ENCODE assay signal across 12 mouse cellular contexts in the genomic region with DNA sequence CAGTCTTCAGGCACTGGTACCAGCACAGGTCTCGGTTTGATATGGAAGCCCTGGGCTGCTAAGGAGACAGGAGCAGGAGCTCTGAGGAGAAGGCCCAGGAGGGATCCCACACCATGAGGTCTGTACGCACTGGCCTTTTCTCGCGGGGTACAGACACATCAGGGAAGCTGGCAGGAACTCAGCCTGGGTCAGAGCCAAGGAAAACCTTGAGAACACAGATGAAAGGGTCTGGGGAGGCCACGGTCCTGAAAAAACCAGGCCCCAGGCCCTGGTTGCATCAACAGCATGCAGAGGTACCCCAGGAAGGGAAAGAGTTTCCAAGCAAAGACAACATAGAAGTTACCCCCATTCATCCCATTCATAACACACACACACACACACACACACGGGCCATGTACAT.
DNase-seq lines count a peak whose midpoint lies in the region; ATAC-seq and TF ChIP-seq lines count a peak whose summit lies in the region.
"Had no signal": no experiment of that assay in that cellular context is flagged by ENCODE, and none has a peak within 500 bp of the region (broad histone marks: within the 10 kb centered on the region; RNA-seq: fewer than 3 reads in every experiment).

No protein-coding gene starts in this region.

- no peaks in the 10 kb centered on the region for H3K79me2 ChIP-seq in heart, adult 2 months (replicated peaks; ENCODE audit: control insufficient read depth, insufficient read depth, low read length)

- peak overlapping the region; percentile 82 for H3K27ac ChIP-seq in heart, embryonic 13.5 days (replicated peaks)
- H3K27ac ChIP-seq in heart, adult 2 months: no peak overlapping the region
- no peak overlapping the region for H3K27ac ChIP-seq in stomach, embryonic 16.5 days (ENCODE audit: low read length)
- no peak overlapping the region for H3K27ac ChIP-seq in stomach, postnatal 0 days (replicated peaks)
- H3K27ac ChIP-seq in heart, embryonic 15.5 days: peak overlapping the region; percentile 59
- H3K27ac ChIP-seq in neural tube, embryonic 13.5 days (replicated peaks): peak overlapping the region; percentile 30
- no peak overlapping the region for H3K27ac ChIP-seq in liver, embryonic 12.5 days
- H3K27ac ChIP-seq: left cerebral cortex, adult 2 months had no signal

- TF ChIP-seq POLR2A in heart, adult 2 months (IDR thresholded peaks at IDR 0.05; ENCODE audit: insufficient read depth, low read depth, low read length): no peak

- H3K9ac ChIP-seq in heart, embryonic 13.5 days: peak overlapping the region; percentile 68
- H3K9ac ChIP-seq in heart, adult 2 months (ENCODE audit: low read depth, low read length): no peak overlapping the region
- H3K9ac ChIP-seq in stomach, embryonic 16.5 days (ENCODE audit: low read length): no peak overlapping the region; the same call in 1 of the 2 replicates
- H3K9ac ChIP-seq in stomach, postnatal 0 days (ENCODE audit: low read length): no peak overlapping the region
- 0 out of 2 replicates have a peak overlapping the region, but pooled peaks have one; percentile 13 for H3K9ac ChIP-seq in heart, embryonic 15.5 days
- no peak overlapping the region for H3K9ac ChIP-seq in neural tube, embryonic 13.5 days
- H3K9ac ChIP-seq in liver, embryonic 12.5 days: no peak overlapping the region

- H3K27me3 ChIP-seq in heart, embryonic 13.5 days (replicated peaks): no peaks in the 10 kb centered on the region
- H3K27me3 ChIP-seq in heart, adult 2 months (ENCODE audit: control insufficient read depth, insufficient read depth, low read length): no peaks in the 10 kb centered on the region
- H3K27me3 ChIP-seq in stomach, embryonic 16.5 days (ENCODE audit: control insufficient read depth, insufficient read depth, low read length): no peaks in the 10 kb centered on the region
- H3K27me3 ChIP-seq in stomach, postnatal 0 days (ENCODE audit: control insufficient read depth, insufficient read depth, low read length): no peaks in the 10 kb centered on the region
- H3K27me3 ChIP-seq in heart, embryonic 15.5 days: no peaks in the 10 kb centered on the region
- H3K27me3 ChIP-seq in neural tube, embryonic 13.5 days: no peaks in the 10 kb centered on the region; the same call in 1 of the 2 replicates
- H3K27me3 ChIP-seq in liver, embryonic 12.5 days (replicated peaks): no peaks in the 10 kb centered on the region

- TF ChIP-seq EP300 in heart, adult 2 months (IDR thresholded peaks at IDR 0.05; ENCODE audit: insufficient read depth, low read depth, low read length): no peak
- no peak for TF ChIP-seq EP300 in stomach, postnatal 0 days (optimal IDR thresholded peaks at IDR 0.05)

- H3K4me2 ChIP-seq in heart, embryonic 13.5 days: peak overlapping the region; percentile 53
- H3K4me2 ChIP-seq in stomach, embryonic 16.5 days (ENCODE audit: low read depth, low read length): no peak overlapping the region
- H3K4me2 ChIP-seq in stomach, postnatal 0 days (replicated peaks; ENCODE audit: low read depth): no peak overlapping the region
- peak overlapping the region; percentile 33 for H3K4me2 ChIP-seq in heart, embryonic 15.5 days
- H3K4me2 ChIP-seq in neural tube, embryonic 13.5 days: no peak overlapping the region
- no peak overlapping the region for H3K4me2 ChIP-seq in liver, embryonic 12.5 days

- intact Hi-C loops in heart, adult 2 months (cut with DNase I): no loop called here

- H3K9me3 ChIP-seq in heart, embryonic 13.5 days: no peaks in the 10 kb centered on the region
- H3K9me3 ChIP-seq in stomach, embryonic 16.5 days (replicated peaks; ENCODE audit: control insufficient read depth, low read length): no peaks in the 10 kb centered on the region
- H3K9me3 ChIP-seq in stomach, postnatal 0 days (ENCODE audit: control insufficient read depth, low read length): no peaks in the 10 kb centered on the region
- H3K9me3 ChIP-seq in heart, embryonic 15.5 days (replicated peaks): no peaks in the 10 kb centered on the region
- no peaks in the 10 kb centered on the region for H3K9me3 ChIP-seq in neural tube, embryonic 13.5 days
- no peaks in the 10 kb centered on the region for H3K9me3 ChIP-seq in liver, embryonic 12.5 days (replicated peaks)

- WGBS in heart, embryonic 13.5 days: 45% methylated on average over 6 of the region's 6 CpGs
- WGBS in heart, adult 2 months: 37% methylated on average over 6 of the region's 6 CpGs
- 52% methylated on average over 6 of the region's 6 CpGs for WGBS in stomach, embryonic 16.5 days
- WGBS in stomach, postnatal 0 days: 53% methylated on average over 6 of the region's 6 CpGs
- 38% methylated on average over 6 of the region's 6 CpGs for WGBS in heart, embryonic 15.5 days
- WGBS in neural tube, embryonic 13.5 days: 61% methylated on average over 6 of the region's 6 CpGs
- 67% methylated on average over 6 of the region's 6 CpGs for whole genome bisulfite sequencing in liver, embryonic 12.5 days (ENCODE audit: insufficient replicate concordance)

- ATAC-seq in heart, embryonic 13.5 days (ENCODE audit: extremely low read depth, insufficient number of reproducible peaks, low FRiP score, low TSS enrichment): no peak
- ATAC-seq in stomach, embryonic 16.5 days (ENCODE audit: insufficient read depth, low FRiP score): peak; percentile 11; the same call in 1 of the 2 replicates
- ATAC-seq in stomach, postnatal 0 days (ENCODE audit: low FRiP score, low TSS enrichment): no peak
- 0 out of 2 replicates have a peak, but pooled peaks have one; percentile 3 for ATAC-seq in heart, embryonic 15.5 days (replicated peaks; ENCODE audit: insufficient number of reproducible peaks, insufficient read depth, low FRiP score, low read depth)
- no peak for ATAC-seq in neural tube, embryonic 13.5 days (ENCODE audit: low read depth)
- ATAC-seq in liver, embryonic 12.5 days: no peak
- ATAC-seq: activated CD4-positive, CD25-positive, alpha-beta regulatory T cell, adult 4 months had no signal

- no peak for DNase-seq in heart, adult 2 months
- DNase-seq in stomach, postnatal 0 days (ENCODE audit: low spot score): no peak
- DNase-seq in gastrocnemius, postnatal 25 days: no peak
- DNase-seq: cerebellum, postnatal 25 days; thymus, postnatal 36 days had no signal

- peaks cover 26% of the 10 kb centered on the region for H3K4me1 ChIP-seq in heart, embryonic 13.5 days
- H3K4me1 ChIP-seq in heart, adult 2 months (ENCODE audit: control insufficient read depth, insufficient read depth, low read length): peaks cover 7% of the 10 kb centered on the region
- peaks cover 27% of the 10 kb centered on the region for H3K4me1 ChIP-seq in stomach, embryonic 16.5 days (ENCODE audit: control insufficient read depth, insufficient read depth, low read length)
- H3K4me1 ChIP-seq in stomach, postnatal 0 days (replicated peaks; ENCODE audit: control insufficient read depth, insufficient read depth): peaks cover 4% of the 10 kb centered on the region
- H3K4me1 ChIP-seq in heart, embryonic 15.5 days (replicated peaks): peaks cover 22% of the 10 kb centered on the region
- H3K4me1 ChIP-seq in neural tube, embryonic 13.5 days (replicated peaks): peaks cover 28% of the 10 kb centered on the region
- peaks cover 4% of the 10 kb centered on the region; the same call in 1 of the 2 replicates for H3K4me1 ChIP-seq in liver, embryonic 12.5 days

- no peaks in the 10 kb centered on the region for H3K36me3 ChIP-seq in heart, embryonic 13.5 days
- H3K36me3 ChIP-seq in heart, adult 2 months (ENCODE audit: control insufficient read depth, insufficient read depth, low read length): no peaks in the 10 kb centered on the region
- no peaks in the 10 kb centered on the region for H3K36me3 ChIP-seq in stomach, embryonic 16.5 days (ENCODE audit: control insufficient read depth, insufficient read depth, low read length)
- H3K36me3 ChIP-seq in stomach, postnatal 0 days (ENCODE audit: control insufficient read depth, insufficient read depth, low read length): no peaks in the 10 kb centered on the region
- no peaks in the 10 kb centered on the region for H3K36me3 ChIP-seq in heart, embryonic 15.5 days
- H3K36me3 ChIP-seq in neural tube, embryonic 13.5 days: no peaks in the 10 kb centered on the region
- no peaks in the 10 kb centered on the region for H3K36me3 ChIP-seq in liver, embryonic 12.5 days

- H3K4me3 ChIP-seq in heart, embryonic 13.5 days: no peak overlapping the region
- H3K4me3 ChIP-seq in heart, adult 2 months: no peak overlapping the region
- no peak overlapping the region for H3K4me3 ChIP-seq in stomach, embryonic 16.5 days (replicated peaks; ENCODE audit: low read length)
- H3K4me3 ChIP-seq in stomach, postnatal 0 days (ENCODE audit: low read depth, low read length): no peak overlapping the region
- H3K4me3 ChIP-seq in heart, embryonic 15.5 days: no peak overlapping the region
- H3K4me3 ChIP-seq in neural tube, embryonic 13.5 days: no peak overlapping the region
- H3K4me3 ChIP-seq in liver, embryonic 12.5 days: no peak overlapping the region
- H3K4me3 ChIP-seq: left cerebral cortex, adult 2 months had no signal

- TF ChIP-seq CTCF in heart, adult 2 months (IDR thresholded peaks at IDR 0.05): no peak
- TF ChIP-seq CTCF in stomach, postnatal 0 days (IDR thresholded peaks at IDR 0.05; ENCODE audit: low read depth): no peak

Comparison
In these comparisons a context has a peak if more than half of its experiments do, and no peak if none do; other contexts are left out.
1. ATAC-seq: peak in stomach, embryonic 16.5 days (single experiment) and heart, embryonic 15.5 days (single experiment); none in heart, embryonic 13.5 days (single experiment), stomach, postnatal 0 days (single experiment), neural tube, embryonic 13.5 days (single experiment) and liver, embryonic 12.5 days (single experiment).
2. H3K27ac ChIP-seq: peak in heart, embryonic 13.5 days (single experiment), heart, embryonic 15.5 days (single experiment) and neural tube, embryonic 13.5 days (single experiment); none in heart, adult 2 months (single experiment), stomach, embryonic 16.5 days (single experiment), stomach, postnatal 0 days (single experiment) and liver, embryonic 12.5 days (single experiment).
3. H3K9ac ChIP-seq: peak in heart, embryonic 13.5 days (single experiment) and heart, embryonic 15.5 days (single experiment); none in heart, adult 2 months (single experiment), stomach, embryonic 16.5 days (single experiment), stomach, postnatal 0 days (single experiment), neural tube, embryonic 13.5 days (single experiment) and liver, embryonic 12.5 days (single experiment).
4. H3K4me2 ChIP-seq: peak in heart, embryonic 13.5 days (single experiment) and heart, embryonic 15.5 days (single experiment); none in stomach, embryonic 16.5 days (single experiment), stomach, postnatal 0 days (single experiment), neural tube, embryonic 13.5 days (single experiment) and liver, embryonic 12.5 days (single experiment).